Mouse (Mus musculus): ENCODE measurements around the gene Sox10.

The Sox10 gene

DNA sequence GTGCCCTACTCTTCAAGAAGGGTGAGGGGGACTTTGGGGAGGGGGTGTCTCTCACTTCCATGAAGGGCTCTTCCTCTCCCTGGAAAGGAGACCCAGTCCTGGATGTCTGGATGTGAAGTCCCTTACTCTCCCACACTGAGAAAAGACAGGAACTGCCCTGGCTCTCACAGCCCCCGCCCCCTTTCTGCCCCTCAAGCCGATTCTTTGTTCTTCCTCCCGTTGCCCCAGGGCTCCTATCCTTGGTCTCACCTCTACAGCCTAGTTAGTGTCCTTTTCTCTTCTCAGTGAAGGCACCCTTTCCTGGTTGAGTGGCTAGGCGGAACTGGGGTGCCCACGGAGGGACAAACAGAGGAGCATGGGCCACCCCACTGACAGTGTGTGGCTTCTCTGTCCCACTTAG, at the start of gene Sox10:
Sox10 (minus strand) TSS at position 101 of the 400 bp plus-strand sequence.
- ATAC-seq (ENCODE audit: low TSS enrichment): no peak

DNA sequence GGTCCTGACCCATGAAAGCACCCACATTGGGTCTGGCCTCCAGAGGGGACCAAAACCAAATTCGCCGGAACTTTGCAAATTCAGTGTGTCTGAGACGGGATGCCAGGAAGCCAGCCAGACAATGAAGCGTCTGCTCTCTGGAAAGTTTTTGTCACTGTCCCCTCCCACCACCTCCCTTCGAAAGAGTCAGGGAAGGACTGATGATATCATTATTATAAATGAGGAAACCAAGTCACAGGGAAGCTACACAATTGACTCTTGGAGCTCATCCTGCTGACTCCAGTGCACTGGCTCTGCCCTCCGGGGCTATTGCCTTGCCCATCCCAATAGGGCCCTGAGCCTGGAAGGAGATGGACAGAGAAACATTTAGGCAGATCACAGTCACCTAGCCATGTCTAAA, 48.6 kb upstream of the Sox10 start:
- ATAC-seq (ENCODE audit: low TSS enrichment): no peak

GRCm38 (mm10) chr15:79212750-79213446, 47.9 kb upstream of the Sox10 start:
- ATAC-seq (ENCODE audit: low TSS enrichment): peak; percentile 18; the same call in 1 of the 2 replicates

DNA sequence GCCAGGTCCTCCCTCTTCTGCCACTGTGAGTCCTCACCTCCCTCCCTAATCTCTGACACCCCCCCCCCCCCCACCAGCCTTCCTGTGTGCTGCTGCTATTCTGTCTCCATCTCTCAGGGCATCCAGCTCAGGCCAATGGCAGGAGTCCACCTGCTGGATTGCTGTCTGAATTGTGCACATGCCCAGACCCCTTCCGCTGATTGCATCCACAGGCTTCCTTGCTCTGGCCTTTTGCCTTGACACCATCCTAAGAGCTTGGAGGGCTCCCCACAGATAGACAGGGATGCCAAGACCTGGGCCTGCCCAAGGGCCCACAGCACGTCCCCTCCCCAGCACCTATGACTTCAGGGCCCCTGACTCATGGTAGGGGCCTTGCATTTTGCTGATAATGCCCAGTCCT, 45.3 kb upstream of the Sox10 start:
- no peak for ATAC-seq (ENCODE audit: low TSS enrichment)

- peak; percentile 49; the same call in 1 of the 2 replicates for ATAC-seq (ENCODE audit: low TSS enrichment)
Observed at GRCm38 (mm10) chr15:79208758-79209439, 43.9 kb upstream of the Sox10 start.

DNA sequence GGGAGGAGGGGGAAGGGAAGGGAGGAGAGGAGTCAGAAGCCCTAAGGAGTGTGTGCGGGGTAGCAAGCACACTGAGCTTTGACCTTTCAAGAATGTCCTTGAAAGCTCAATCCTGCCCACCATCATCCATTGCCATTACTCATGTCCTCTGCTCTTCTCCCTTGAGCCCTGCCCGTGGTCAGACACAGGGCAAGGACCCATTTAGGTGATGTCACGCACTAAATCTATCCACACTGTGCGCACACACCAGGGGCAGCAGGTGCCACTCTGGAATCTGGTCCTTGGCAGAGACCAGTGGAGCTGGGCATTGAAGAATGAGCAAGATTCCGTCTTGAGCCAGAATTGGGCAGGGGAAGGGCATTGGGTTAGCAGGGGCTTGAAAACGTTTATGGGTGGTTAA, 43.2 kb upstream of the Sox10 start:
- no peak for ATAC-seq (ENCODE audit: low TSS enrichment)

DNA sequence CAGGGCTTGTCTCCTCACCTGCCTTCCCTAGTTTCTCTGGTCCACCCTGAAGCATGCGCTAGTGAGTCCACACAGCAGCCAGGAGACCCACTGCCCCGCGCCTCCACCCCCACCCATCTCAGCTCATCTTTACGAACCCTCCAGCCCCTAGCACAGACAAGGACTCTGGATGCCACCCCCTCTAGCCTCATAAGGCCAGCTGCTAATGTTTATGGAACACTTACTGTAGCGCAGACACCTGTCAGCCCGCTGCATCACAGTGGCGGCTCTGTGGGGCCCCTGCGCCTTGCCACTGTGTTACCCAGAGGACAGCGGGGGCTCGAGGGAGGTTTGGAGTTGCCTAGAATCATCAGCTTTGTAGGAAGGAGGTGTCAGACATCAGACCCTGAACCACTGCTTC, 37.5 kb upstream of the Sox10 start:
- no peak for ATAC-seq (ENCODE audit: low TSS enrichment)

DNA sequence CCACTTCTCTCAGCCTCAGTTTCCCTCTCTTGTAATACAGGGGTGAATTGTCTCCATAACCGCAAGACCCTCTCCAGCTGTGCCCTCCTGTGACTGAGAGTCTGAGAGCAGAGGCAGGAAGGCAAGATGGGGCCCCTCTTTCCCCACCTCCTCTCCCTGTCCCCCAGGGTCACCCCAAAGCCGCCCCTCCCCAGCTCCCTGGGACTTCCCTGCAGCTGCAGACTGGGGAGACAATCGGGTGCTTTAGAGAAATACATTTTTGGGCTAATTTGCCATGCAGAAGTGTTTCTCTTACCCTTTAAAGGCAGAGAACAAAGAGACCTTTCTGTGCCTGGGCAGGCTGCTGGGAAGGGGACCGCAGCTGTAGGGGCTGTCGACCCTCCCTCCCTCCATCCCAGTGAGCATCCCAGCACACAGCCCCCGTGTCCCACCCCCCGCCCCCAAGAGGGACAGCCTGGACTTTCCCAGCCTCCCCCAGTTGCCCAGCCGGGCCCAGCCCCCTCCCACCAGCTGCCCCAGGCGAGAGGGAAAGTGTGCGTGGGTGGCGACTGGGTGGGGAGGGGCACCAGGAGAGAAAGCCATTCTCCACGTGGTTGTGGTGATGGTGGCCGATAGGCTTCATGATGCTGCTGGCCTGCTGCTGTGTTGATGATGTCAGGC, 36.6 kb upstream of the Sox10 start:
- 0 out of 2 replicates have a peak, but pooled peaks have one; percentile 20 for ATAC-seq (ENCODE audit: low TSS enrichment)

DNA sequence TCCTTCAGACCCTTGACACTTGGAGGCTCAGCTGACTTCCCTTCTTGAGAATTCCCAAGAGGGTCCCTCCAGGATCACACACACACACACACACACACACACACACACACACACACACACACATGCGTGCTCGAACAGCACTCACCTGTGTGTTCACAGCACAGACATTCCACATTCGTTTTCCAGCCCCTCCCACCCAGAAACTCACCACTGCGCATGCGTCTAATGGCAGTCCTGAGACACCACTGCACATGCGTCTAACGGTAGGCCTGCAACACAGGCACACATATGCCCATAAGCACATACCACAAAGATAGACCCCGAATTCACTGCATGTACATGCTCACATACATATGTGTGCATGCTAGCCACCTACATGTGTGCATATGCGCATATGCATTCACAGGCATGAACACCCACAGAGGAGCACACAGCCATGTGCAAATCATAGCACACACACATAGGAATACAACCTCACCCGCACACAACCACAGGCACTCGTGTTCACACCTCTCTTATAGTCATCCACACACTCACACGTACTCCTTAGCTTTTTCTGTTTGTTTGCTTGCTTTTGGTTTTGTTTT, 34.4 kb upstream of the Sox10 start:
- no peak for ATAC-seq (ENCODE audit: low TSS enrichment)

DNA sequence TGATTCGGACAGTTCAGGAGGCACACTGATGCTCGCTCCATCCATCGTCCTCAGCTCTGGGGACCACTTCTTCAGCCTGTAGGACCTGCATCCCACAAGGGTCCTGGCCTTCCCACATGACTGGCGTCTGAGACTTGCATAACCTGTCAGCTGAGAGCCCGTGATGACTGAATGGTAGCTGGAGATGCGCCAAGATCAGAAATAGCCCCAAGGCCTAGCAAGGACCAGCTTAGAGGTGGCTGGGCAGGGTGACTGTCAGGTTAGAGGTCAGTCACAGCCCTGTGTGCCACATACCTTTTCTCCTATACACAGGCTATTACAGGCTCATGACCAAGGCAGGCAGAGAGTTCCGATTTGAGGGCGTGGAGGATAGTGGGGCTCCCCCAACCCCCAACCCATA, 30.5 kb upstream of the Sox10 start:
- ATAC-seq (ENCODE audit: low TSS enrichment): no peak

- no peak for ATAC-seq (ENCODE audit: low TSS enrichment)
Observed at GRCm38 (mm10) chr15:79194946-79195345, 29.9 kb upstream of the Sox10 start.

GRCm38 (mm10) chr15:79194048-79194447, 29.0 kb upstream of the Sox10 start:
- ATAC-seq (ENCODE audit: low TSS enrichment): no peak

DNA sequence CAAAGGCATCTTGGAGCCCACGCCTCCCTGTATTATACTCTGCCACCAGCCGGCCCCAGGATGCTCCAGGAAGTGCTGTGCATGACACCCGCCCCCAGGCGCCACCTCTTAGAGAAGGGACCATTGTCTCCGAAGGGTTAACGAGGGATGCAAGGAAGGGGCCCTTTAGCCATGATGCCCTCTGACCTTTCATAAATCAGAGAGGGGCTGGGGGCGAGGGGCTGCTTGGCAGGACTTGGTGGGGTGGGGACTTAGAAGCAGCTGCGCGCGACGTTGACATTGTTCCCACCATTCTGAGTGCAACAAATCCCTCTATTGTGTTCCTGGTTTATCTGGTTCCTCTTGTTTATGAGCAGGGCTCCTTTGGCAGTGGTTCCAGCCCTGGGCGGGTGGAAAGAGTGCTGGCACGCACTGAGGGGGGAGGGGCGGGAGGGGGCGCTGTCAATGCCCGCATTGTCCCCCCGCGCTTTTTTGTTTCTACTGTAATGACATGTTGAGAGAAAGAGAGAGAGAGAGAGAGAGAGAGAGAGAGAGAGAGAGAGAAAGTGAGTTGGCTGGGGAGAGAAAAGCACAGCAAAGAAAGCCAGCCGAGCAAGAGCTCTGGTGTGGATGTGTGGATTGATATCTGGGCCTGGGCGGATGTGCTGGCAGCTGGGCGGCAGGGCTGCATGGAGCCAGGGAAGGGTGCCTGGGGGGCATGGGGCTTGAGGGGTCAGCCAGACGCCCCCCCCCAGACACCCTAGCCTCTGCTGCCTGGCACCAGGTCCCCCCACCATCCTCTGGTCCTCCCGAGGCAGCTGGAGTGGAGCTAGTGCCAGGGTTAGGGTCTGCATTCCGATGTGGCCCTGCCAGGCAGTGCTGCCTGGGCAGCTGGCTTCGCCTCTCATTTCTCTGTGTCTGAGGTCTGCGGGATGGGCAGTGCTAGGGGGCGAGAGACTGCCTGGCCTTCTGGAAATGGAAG, 28.1 kb upstream of the Sox10 start:
- ATAC-seq (ENCODE audit: low TSS enrichment): peak; percentile 44; the same call in 1 of the 2 replicates

DNA sequence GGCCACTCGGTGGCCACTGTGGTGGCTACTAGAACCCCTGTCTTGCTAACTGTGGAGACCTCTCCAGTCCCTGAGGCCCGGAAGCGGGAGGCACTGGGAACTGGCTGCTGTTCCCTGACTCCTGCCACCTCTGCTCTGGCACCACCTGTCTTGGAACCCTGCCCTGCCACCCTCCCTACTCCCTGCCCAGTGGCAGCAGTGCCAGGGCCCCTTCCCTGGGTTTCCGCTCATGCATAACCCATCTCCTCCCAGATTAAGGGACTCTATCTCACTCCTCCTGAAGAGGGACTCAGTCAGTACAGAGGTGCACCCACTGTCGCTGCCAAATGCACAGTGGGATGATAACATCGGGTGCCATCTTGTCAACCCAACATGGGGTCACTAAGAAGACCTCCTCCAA, 27.4 kb upstream of the Sox10 start:
- no peak for ATAC-seq (ENCODE audit: low TSS enrichment)

DNA sequence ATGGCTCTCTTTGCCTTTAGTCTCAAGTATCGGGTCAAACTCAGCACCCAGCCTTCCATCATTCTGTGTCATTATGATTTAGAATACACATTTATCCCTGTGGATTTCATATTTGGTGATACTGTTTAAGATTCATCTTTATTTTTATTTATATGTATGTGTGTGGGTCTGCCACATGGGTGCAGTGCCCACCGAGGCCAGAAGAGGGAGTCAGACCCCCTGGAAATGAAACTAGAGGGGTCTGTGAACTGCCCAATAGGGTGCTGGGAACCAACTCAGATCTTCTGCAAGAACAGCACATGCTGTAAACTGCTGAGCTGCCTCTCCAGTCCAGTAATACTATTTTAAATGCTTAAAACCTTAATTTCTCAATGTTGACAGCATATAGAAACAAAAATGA, 26.4 kb upstream of the Sox10 start:
- ATAC-seq (ENCODE audit: low TSS enrichment): no peak

GRCm38 (mm10) chr15:79187819-79188218, 22.8 kb upstream of the Sox10 start:
- no peak for ATAC-seq (ENCODE audit: low TSS enrichment)

DNA sequence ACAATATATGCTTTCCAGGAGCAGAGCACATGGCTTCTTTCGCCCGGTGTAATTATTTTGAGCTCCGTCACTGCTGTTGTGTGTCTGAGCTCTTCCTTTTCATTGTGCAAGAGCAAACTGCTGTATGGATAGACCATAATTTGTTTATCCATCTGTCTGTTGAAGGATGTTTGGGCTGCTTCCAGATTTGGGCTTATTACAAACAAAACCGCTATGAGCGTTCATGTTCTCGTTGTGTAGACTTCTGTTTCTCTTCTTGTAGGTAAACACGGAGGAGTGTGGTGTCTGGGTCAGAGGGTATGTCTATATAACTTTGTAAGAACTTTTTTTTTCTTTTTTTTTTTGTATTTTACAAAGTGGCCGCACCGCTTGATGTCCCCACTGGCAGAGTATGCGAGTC, 20.2 kb upstream of the Sox10 start:
- ATAC-seq (ENCODE audit: low TSS enrichment): no peak

DNA sequence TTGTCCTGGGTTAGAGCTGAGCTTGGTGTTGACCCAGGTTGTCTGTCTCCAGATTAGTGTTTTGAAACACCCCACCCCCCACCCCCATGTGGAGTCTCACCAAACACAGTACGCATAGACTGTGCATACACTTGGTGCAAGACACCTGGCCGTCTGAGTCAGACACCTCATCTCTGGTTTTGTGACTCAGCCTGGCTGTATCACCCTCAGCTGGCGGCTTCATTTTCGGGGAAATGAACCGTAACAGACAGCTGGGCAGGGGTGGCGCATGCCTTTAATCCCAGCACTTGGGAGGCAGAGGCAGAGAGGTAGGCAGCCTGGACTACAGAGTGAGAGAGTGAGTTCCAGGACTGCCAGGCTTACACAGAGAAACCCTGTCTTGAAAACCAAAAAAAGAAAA, 11.9 kb upstream of the Sox10 start:
- peak; percentile 20; the same call in 1 of the 2 replicates for ATAC-seq (ENCODE audit: low TSS enrichment)

DNA sequence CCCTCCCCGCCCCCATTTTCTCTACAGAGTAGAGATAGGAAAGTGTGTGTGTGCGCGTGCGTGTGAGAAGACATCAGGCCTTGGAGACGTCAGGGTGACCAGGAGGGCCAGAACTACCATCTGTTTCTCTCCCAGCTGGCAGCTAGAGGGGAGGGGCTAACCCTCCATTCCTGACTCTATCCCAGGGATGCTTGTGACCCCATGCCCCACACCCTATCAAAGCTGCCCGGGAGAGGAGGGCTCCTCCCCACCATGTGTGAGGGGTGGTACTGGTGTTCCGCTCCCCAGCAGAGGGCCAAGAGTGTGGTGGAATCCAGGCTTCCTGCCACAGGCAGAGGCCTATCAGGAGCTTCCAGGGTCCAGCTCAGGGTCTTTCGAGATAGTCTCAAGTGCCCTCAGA, 1.7 kb upstream of the Sox10 start:
- 0 out of 2 replicates have a peak, but pooled peaks have one; percentile 34 for ATAC-seq (ENCODE audit: low TSS enrichment)

DNA sequence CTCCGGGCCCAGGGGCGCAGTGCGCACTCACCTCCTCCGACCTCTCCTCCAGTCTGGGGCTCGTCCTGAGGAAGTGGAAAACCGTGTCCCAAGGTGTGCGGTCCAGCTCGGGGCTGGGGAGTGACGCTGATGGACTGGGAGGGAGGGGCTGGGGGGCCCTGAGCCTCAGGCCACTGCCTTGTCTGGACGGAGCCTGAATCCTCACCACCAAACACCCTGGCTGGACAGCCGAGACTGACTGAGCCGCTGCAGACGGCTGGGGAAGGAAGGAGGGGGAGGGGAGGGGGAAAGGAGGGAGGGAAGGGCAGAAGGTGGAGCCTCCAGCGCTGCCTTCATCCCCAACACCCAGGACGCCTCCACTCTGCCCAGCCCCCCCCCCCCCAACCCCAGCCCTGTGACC, 789 bp downstream of the Sox10 start:
- no peak for ATAC-seq (ENCODE audit: low TSS enrichment)

DNA sequence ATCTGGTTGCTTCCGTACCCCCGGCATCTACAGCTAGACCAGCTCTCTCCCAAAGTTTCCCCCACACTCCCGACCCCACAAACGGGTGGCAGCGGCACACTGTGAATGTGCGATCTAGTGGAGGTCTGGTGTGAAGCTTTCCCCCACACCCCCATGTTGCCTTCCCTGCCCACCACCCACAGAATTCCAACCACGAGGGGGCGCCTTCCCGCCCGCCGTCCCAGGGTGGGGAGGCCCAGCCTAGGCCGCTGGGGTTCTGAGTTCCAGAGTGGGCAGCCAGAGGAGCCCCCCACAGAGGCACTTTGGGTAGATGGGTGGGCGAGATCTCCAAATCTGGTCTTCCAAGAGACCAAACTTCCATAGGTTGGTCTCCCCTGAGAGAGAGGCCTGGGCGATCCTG, 2.2 kb downstream of the Sox10 start:
- ATAC-seq (ENCODE audit: low TSS enrichment): no peak

Data from frontal cortex, adult (tissue).